8 mouse cellular contexts compared by ENCODE assay signal in genomic region chr11:102089088-102089808, GRCm38 (mm10). TPM values are rescaled to one million over a fixed set of nuclear protein-coding genes. Genes with fewer than 3 reads are reported as not detected.
DNase-seq lines count a peak whose midpoint lies in the region; ATAC-seq and TF ChIP-seq lines count a peak whose summit lies in the region.

No protein-coding gene starts in this region.

- ATAC-seq in Patski = peak; percentile 14
- peak; percentile 54 for ATAC-seq in forebrain, embryonic 13.5 days

- DNase-seq in Patski (ENCODE audit: low read depth, low spot score) = no peak
- DNase-seq in c-Kit-positive CD71-positive TER-119-positive erythroid progenitor cells, embryonic 14.5 days (ENCODE audit: low spot score) = peak; percentile 90
- DNase-seq in hindbrain, embryonic 10.5 days (ENCODE audit: low spot score) = peak; percentile 86
- peak; percentile 51 to 76 for DNase-seq in layer of hippocampus, postnatal 14 days (ENCODE audit: low spot score in 2 of 2)
- peak; percentile 62 for DNase-seq in lung, postnatal 14 days
- DNase-seq in right cerebral cortex, adult 18-20 months = peak; percentile 77
- no peak for DNase-seq in thymus, postnatal 25 days

- H3K9ac ChIP-seq in forebrain, embryonic 13.5 days = peak overlapping the region; percentile 84

- TF ChIP-seq CTCF in Patski (IDR thresholded peaks at IDR 0.05) = peak; percentile 85

- no peaks in the 10 kb centered on the region for H3K9me3 ChIP-seq in forebrain, embryonic 13.5 days (replicated peaks)
- no peaks in the 10 kb centered on the region for H3K9me3 ChIP-seq in hindbrain, embryonic 10.5 days

- CTCF ChIA-PET in Patski (lab: Charles Lee) = interaction anchor here (1.6 kb wide), 1 partner anchor 46 kb away, joined by 3 read pairs; no protein-coding TSS in a partner anchor

- peaks cover 38% of the 10 kb centered on the region for H3K4me1 ChIP-seq in forebrain, embryonic 13.5 days
- H3K4me1 ChIP-seq in hindbrain, embryonic 10.5 days (replicated peaks) = peaks cover 46% of the 10 kb centered on the region

- H3K4me3 ChIP-seq in forebrain, embryonic 13.5 days = peak overlapping the region; percentile 78
- peak overlapping the region; percentile 80 for H3K4me3 ChIP-seq in hindbrain, embryonic 10.5 days

- POLR2A ChIA-PET in Patski (lab: Charles Lee) = no interaction called here

- WGBS in forebrain, embryonic 13.5 days = under 1% methylated on average over 20 of the region's 20 CpGs
- WGBS in hindbrain, embryonic 10.5 days = under 1% methylated on average over 20 of the region's 20 CpGs

- H3K36me3 ChIP-seq in forebrain, embryonic 13.5 days (ENCODE audit: poor library complexity, severe bottlenecking) = peaks cover 5% of the 10 kb centered on the region
- peaks cover 6% of the 10 kb centered on the region for H3K36me3 ChIP-seq in hindbrain, embryonic 10.5 days

- H3K4me2 ChIP-seq in forebrain, embryonic 13.5 days = peak overlapping the region; percentile 85

- H3K27me3 ChIP-seq in Patski = peaks cover 17% of the 10 kb centered on the region
- no peaks in the 10 kb centered on the region for H3K27me3 ChIP-seq in forebrain, embryonic 13.5 days
- H3K27me3 ChIP-seq in hindbrain, embryonic 10.5 days (ENCODE audit: insufficient read depth, poor library complexity, severe bottlenecking) = peaks cover 8% of the 10 kb centered on the region; the same call in 1 of the 2 replicates

- in situ Hi-C loops in Patski (cut with MboI; ENCODE audit: low pct_unique_long_range_greater_than_20kb) = no loop called here

- H3K27ac ChIP-seq in forebrain, embryonic 13.5 days = peak overlapping the region; percentile 99
- H3K27ac ChIP-seq in hindbrain, embryonic 10.5 days = peak overlapping the region; percentile 95

RNA-seq across cellular contexts. Expression of gene Mpp2, which starts 0.9 kb away (rescaled TPM):
- polyA plus RNA-seq in Patski (2021) = 16.9 TPM
- 19.8 and 22.0 TPM in 2 replicates for polyA plus RNA-seq in forebrain, embryonic 13.5 days (2015; fragmentation: Nextera tagmentation; extraction: Ambion mirVana)
- 12.8 and 18.6 TPM in 2 replicates for polyA plus RNA-seq in hindbrain, embryonic 10.5 days (2016; fragmentation: Nextera tagmentation; extraction: Ambion mirVana)
- 100 to 1,000 TPM; 139 to 144 TPM for total RNA-seq in layer of hippocampus, postnatal 14 days (2021)

RNA-seq across cellular contexts. Expression of gene Ppy, which starts 11.9 kb away (rescaled TPM):
- not detected for polyA plus RNA-seq in Patski (2021)
- polyA plus RNA-seq in forebrain, embryonic 13.5 days (2015; fragmentation: Nextera tagmentation; extraction: Ambion mirVana) = not detected in 2 replicates
- polyA plus RNA-seq in hindbrain, embryonic 10.5 days (2016; fragmentation: Nextera tagmentation; extraction: Ambion mirVana) = not detected in 2 replicates
- total RNA-seq in layer of hippocampus, postnatal 14 days (2021) = not detected

RNA-seq across cellular contexts. Expression of gene Pyy, which starts 18.4 kb away (rescaled TPM):
- polyA plus RNA-seq in Patski (2021) = not detected
- not detected in 2 replicates for polyA plus RNA-seq in forebrain, embryonic 13.5 days (2015; fragmentation: Nextera tagmentation; extraction: Ambion mirVana)
- 0.50 and 0.97 TPM in 2 replicates for polyA plus RNA-seq in hindbrain, embryonic 10.5 days (2016; fragmentation: Nextera tagmentation; extraction: Ambion mirVana)
- not detected for total RNA-seq in layer of hippocampus, postnatal 14 days (2021)

RNA-seq across cellular contexts. Expression of gene Cd300lg, which starts 47.9 kb away (rescaled TPM):
- not detected for polyA plus RNA-seq in Patski (2021)
- polyA plus RNA-seq in forebrain, embryonic 13.5 days (2015; fragmentation: Nextera tagmentation; extraction: Ambion mirVana) = 0.27 and 0.31 TPM in 2 replicates
- 0.12 and 0.35 TPM in 2 replicates for polyA plus RNA-seq in hindbrain, embryonic 10.5 days (2016; fragmentation: Nextera tagmentation; extraction: Ambion mirVana)
- total RNA-seq in layer of hippocampus, postnatal 14 days (2021) = under 1 TPM; 0.24 to 0.32 TPM

RNA-seq across cellular contexts. Expression of gene Nags, which starts 56.1 kb away (rescaled TPM):
- polyA plus RNA-seq in Patski (2021) = not detected
- polyA plus RNA-seq in forebrain, embryonic 13.5 days (2015; fragmentation: Nextera tagmentation; extraction: Ambion mirVana) = not detected in 2 replicates
- 0.10 TPM in 1 of 2 replicates, not detected in the other for polyA plus RNA-seq in hindbrain, embryonic 10.5 days (2016; fragmentation: Nextera tagmentation; extraction: Ambion mirVana)
- total RNA-seq in layer of hippocampus, postnatal 14 days (2021) = not detected

Comparison
In these comparisons a context has a peak if more than half of its experiments do, and no peak if none do; other contexts are left out.
1. DNase-seq: peak in c-Kit-positive CD71-positive TER-119-positive erythroid progenitor cells, embryonic 14.5 days (single experiment), hindbrain, embryonic 10.5 days (single experiment), layer of hippocampus, postnatal 14 days (2 of 2), lung, postnatal 14 days (single experiment) and right cerebral cortex, adult 18-20 months (single experiment); none in Patski (single experiment) and thymus, postnatal 25 days (single experiment).